Mouse (Mus musculus) embryonic facial prominence, embryonic 14.5 days (tissue): ENCODE measurements around the gene Mrtfb. TPM values are rescaled to one million over a fixed set of nuclear protein-coding genes. Genes with fewer than 3 reads are reported as not detected.

ENCODE experiments used
- ATAC-seq: fragments of 200-750 bp; cut with Nextera tagmentation; 2 replicates; pipeline ENCODE4 v1.8.0; 2017; ENCODE audit warnings: low read depth, moderate number of reproducible peaks, moderate TSS enrichment
- DNase-seq: peaks from one replicate; pipeline ENCODE4 v3.0.0-alpha.2; 2015; ENCODE audit warnings: low spot score
- H3K27ac ChIP-seq: fragments of 300-500 bp; sonication (generic); replicated peaks from 2 replicates; pipeline ENCODE4 v1.5.1; 2014; ENCODE audit warnings: low read depth, mild to moderate bottlenecking, low read length, moderate library complexity
- H3K27me3 ChIP-seq: fragments of 300-500 bp; sonication (generic); replicated peaks from 2 replicates; pipeline ENCODE4 v1.6.1; 2014; ENCODE audit warnings: low read length; ENCODE audit not compliant: control insufficient read depth, insufficient read depth
- H3K36me3 ChIP-seq: fragments of 300-500 bp; sonication (generic); 2 replicates; pipeline ENCODE4 v1.6.1; 2014; ENCODE audit warnings: low read length, mixed read lengths; ENCODE audit not compliant: control insufficient read depth, insufficient read depth
- H3K4me1 ChIP-seq: fragments of 300-500 bp; sonication (generic); 2 replicates; pipeline ENCODE4 v1.6.1; 2014; ENCODE audit warnings: antibody characterized with exemption, low read length; ENCODE audit not compliant: control insufficient read depth, insufficient read depth
- H3K4me2 ChIP-seq: fragments of 300-500 bp; sonication (generic); 2 replicates; pipeline ENCODE4 v1.6.1; 2014; ENCODE audit warnings: low read depth, mild to moderate bottlenecking, low read length, moderate library complexity, mixed read lengths
- H3K4me3 ChIP-seq: fragments of 300-500 bp; sonication (generic); 2 replicates; pipeline ENCODE4 v1.5.1; 2014; ENCODE audit warnings: low read depth, mild to moderate bottlenecking, low read length
- H3K9ac ChIP-seq: fragments of 300-500 bp; sonication (generic); 2 replicates; pipeline ENCODE4 v1.6.1; 2014; ENCODE audit warnings: low read depth, mild to moderate bottlenecking, low read length, moderate library complexity, mixed read lengths
- H3K9me3 ChIP-seq: fragments of 300-500 bp; sonication (generic); 2 replicates; pipeline ENCODE4 v1.6.1; 2016; ENCODE audit warnings: low read length; ENCODE audit not compliant: control insufficient read depth
- WGBS: fragments of 180-500 bp; shearing (Covaris S2); extraction: QIAGEN DNeasy Blood & Tissue Kit; methylation state at CpG from one replicate; pipeline ENCODE4 v1.1.7; 2014; 5-methylcytosine and 5-hydroxymethylcytosine counted together
- polyA plus RNA-seq: library from polyadenylated mRNA; unstranded; fragments of >200 nt; fragmentation: Nextera tagmentation; extraction: Ambion mirVana; gene quantifications from 2 replicates; pipeline ENCODE4 v1.2.1, GENCODE M21; 2014

Gene Mrtfb
- polyA plus RNA-seq, 1 experiment from 2014 or later: 22.5 TPM

DNA sequence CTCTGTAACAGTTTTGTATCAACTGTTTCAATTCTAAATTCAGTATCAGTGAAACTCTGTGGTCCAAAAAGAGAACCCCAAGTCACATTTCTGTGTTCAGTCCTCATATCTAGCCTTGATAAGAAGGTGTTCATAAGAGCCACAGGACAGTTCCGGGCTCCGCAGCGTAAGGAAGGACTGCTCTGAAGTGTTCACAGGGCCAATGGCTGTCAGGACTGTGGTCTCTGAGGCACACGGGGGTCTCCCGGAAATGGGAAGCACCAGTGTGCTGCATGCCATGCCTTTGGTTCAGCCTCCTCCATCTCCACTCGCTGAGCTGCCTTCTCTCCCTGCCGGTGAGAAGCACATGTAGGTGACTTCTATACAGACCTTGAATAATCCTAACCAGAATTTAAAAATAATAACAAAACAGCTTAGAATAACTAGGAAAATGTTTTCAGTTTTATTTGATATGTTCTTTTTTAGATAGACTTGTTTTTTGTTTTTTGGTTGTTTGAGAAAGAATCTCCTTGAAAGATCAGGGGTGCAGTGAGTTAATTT is 120.7 kb downstream of the Mrtfb start:
- Histone ChIP-seq H3K36me3 (0 out of 2 replicates have a peak, but pooled peaks cover 12% of the 10 kb centered on the region), H3K27ac (no peak overlapping the region), H3K9ac (no peak overlapping the region), H3K4me1 (peaks cover under 1% of the 10 kb centered on the region), H3K4me2 (no peak overlapping the region), H3K9me3 (no peaks in the 10 kb centered on the region), H3K27me3 (no peaks in the 10 kb centered on the region), H3K4me3 (no peak overlapping the region)
- no peak for ATAC-seq
- no peak for DNase-seq
- 85% methylated on average over 7 of the region's 7 CpGs for WGBS

DNA sequence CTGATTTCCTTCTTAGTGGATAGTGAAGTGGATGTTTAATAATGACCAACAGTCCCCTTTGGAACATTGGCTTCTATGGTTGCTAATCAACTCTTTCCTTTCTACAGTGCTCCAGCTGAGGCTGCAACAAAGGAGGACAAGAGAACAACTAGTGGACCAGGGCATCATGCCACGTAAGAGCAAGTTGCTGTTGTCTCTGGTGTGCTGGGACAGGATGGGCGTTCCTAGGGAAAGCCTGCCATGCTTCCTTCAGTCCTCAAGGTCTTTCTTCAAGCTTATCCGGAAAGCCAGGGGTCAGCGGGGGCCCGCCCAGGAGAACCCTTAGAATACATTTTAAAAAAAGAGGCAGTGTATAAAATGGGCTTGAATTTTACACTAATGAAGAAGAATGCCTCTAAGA is 121.9 kb downstream of the Mrtfb start:
- Histone ChIP-seq H3K9ac (no peak overlapping the region), H3K27me3 (no peaks in the 10 kb centered on the region), H3K9me3 (no peaks in the 10 kb centered on the region), H3K36me3 (0 out of 2 replicates have a peak, but pooled peaks cover 9% of the 10 kb centered on the region), H3K4me1 (no peaks in the 10 kb centered on the region), H3K4me2 (no peak overlapping the region), H3K4me3 (no peak overlapping the region), H3K27ac (no peak overlapping the region)
- ATAC-seq (no peak), DNase-seq (no peak)
- 89% methylated on average over 5 of the region's 5 CpGs for WGBS

- Histone ChIP-seq H3K9ac (no peak overlapping the region), H3K4me1 (no peaks in the 10 kb centered on the region), H3K27me3 (no peaks in the 10 kb centered on the region), H3K4me3 (no peak overlapping the region), H3K9me3 (no peaks in the 10 kb centered on the region), H3K36me3 (peaks cover 20% of the 10 kb centered on the region; the same call in 1 of the 2 replicates), H3K4me2 (no peak overlapping the region), H3K27ac (no peak overlapping the region)
- WGBS: 81% methylated on average over 2 of the region's 2 CpGs
- no peak for ATAC-seq
- no peak for DNase-seq
Measured at GRCm38 (mm10) chr16:13379865-13380264, 123.6 kb downstream of the Mrtfb start.

DNA sequence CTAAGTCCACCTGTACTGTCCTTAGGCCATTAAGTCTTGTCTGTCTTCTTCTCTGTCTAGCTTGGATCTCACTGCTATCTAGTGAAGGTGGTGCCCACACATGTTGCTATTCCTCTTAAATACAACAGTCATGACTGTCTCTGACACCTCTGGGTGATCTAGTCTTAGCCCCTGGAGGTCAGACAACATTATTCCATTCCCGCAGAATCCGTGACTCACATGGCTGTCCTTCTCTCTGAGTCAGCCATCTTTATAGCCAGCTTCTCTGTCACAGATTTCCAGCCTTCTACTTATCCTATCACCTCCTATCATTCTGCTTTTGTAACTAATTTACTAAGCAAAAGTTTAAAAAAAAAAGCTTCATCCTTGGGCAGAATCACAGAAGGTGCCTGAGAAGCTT is 125.5 kb downstream of the Mrtfb start:
- no peak for ATAC-seq
- 98% methylated on average over 2 of the region's 2 CpGs for WGBS
- no peak overlapping the region for H3K4me3 ChIP-seq
- H3K9me3 ChIP-seq: no peaks in the 10 kb centered on the region
- H3K9ac ChIP-seq: no peak overlapping the region
- H3K27ac ChIP-seq: no peak overlapping the region
- no peaks in the 10 kb centered on the region for H3K4me1 ChIP-seq
- no peak overlapping the region for H3K4me2 ChIP-seq
- H3K27me3 ChIP-seq: no peaks in the 10 kb centered on the region
- no peak for DNase-seq
- H3K36me3 ChIP-seq: peaks cover 35% of the 10 kb centered on the region

GRCm38 (mm10) chr16:13387306-13387705 is 131.0 kb downstream of the Mrtfb start:
- Histone ChIP-seq H3K27ac (no peak overlapping the region), H3K36me3 (peaks cover 53% of the 10 kb centered on the region), H3K9me3 (no peaks in the 10 kb centered on the region), H3K4me1 (no peaks in the 10 kb centered on the region), H3K4me2 (no peak overlapping the region), H3K27me3 (no peaks in the 10 kb centered on the region), H3K9ac (no peak overlapping the region), H3K4me3 (no peak overlapping the region)
- no peak for ATAC-seq
- 85% methylated on average over 4 of the region's 4 CpGs for WGBS
- DNase-seq: no peak

- peaks cover 97% of the 10 kb centered on the region for H3K36me3 ChIP-seq
- no peak overlapping the region for H3K27ac ChIP-seq
- H3K9ac ChIP-seq: no peak overlapping the region
- no peak overlapping the region for H3K4me3 ChIP-seq
- no peaks in the 10 kb centered on the region for H3K9me3 ChIP-seq
- no peaks in the 10 kb centered on the region for H3K27me3 ChIP-seq
- no peak overlapping the region for H3K4me2 ChIP-seq
- 75% methylated on average over 2 of the region's 2 CpGs for WGBS
- H3K4me1 ChIP-seq: no peaks in the 10 kb centered on the region
- ATAC-seq (no peak), DNase-seq (no peak)
Measured at GRCm38 (mm10) chr16:13400375-13400774, 144.1 kb downstream of the Mrtfb start.

DNA sequence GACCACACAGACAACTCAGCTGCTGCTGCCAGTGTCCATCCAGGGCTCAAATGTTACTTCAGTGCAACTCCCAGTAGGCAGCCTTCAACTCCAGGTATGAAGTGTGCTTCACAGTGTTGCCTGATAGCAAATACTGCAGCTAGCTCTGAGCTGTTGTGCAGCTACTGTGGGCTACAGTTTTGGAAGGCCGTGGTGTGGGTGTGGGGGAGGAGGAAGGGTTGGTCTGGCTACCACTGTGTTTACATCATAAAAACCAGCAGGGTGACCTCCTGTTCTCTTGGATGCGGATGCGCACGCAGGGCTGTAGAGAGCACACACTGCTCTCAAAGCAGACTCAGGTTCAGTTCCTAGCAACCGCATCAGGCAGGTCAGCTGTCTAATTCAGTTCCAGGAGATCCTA is 145.3 kb downstream of the Mrtfb start:
- no peaks in the 10 kb centered on the region for H3K27me3 ChIP-seq
- H3K4me2 ChIP-seq: no peak overlapping the region
- no peaks in the 10 kb centered on the region for H3K4me1 ChIP-seq
- H3K27ac ChIP-seq: no peak overlapping the region
- H3K9ac ChIP-seq: no peak overlapping the region
- H3K36me3 ChIP-seq: peaks cover 96% of the 10 kb centered on the region
- H3K9me3 ChIP-seq: no peaks in the 10 kb centered on the region
- ATAC-seq (no peak), DNase-seq (no peak)
- WGBS: 87% methylated on average over 5 of the region's 5 CpGs
- H3K4me3 ChIP-seq: no peak overlapping the region

GRCm38 (mm10) chr16:13404656-13405055 is 148.4 kb downstream of the Mrtfb start:
- Histone ChIP-seq H3K27me3 (no peaks in the 10 kb centered on the region), H3K9ac (no peak overlapping the region), H3K4me1 (no peaks in the 10 kb centered on the region), H3K4me2 (no peak overlapping the region), H3K36me3 (peaks cover 90% of the 10 kb centered on the region), H3K27ac (no peak overlapping the region), H3K9me3 (no peaks in the 10 kb centered on the region), H3K4me3 (no peak overlapping the region)
- ATAC-seq (no peak), DNase-seq (no peak)
- 80% methylated on average over 6 of the region's 6 CpGs for WGBS

DNA sequence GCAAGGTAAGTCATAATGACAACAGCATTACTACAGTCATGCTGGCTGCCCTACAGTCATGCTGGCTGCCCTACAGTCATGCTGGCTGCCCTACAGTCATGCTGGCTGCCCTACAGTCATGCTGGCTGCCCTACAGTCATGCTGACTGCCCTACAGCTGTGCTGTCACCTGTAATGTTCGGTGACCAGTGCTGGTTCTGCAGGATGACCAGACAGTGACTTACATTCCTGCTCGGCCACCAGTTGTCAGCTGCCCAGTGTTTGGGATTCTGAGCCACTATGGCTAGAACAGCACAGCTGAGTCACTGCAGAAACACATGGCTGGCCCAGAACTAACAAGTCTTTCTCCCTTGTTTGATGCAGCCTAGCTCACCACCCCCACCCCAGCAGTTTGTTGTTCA is 149.1 kb downstream of the Mrtfb start:
- no peak overlapping the region for H3K4me3 ChIP-seq
- no peak overlapping the region for H3K4me2 ChIP-seq
- 90% methylated on average over 2 of the region's 2 CpGs for WGBS
- ATAC-seq (no peak), DNase-seq (no peak)
- H3K27me3 ChIP-seq: no peaks in the 10 kb centered on the region
- H3K27ac ChIP-seq: no peak overlapping the region
- H3K9me3 ChIP-seq: no peaks in the 10 kb centered on the region
- H3K4me1 ChIP-seq: no peaks in the 10 kb centered on the region
- no peak overlapping the region for H3K9ac ChIP-seq
- peaks cover 90% of the 10 kb centered on the region for H3K36me3 ChIP-seq
